ENCODE assay signal across 23 mouse cellular contexts in genomic region chr5:29469501-29469900, GRCm38 (mm10). TPM values are rescaled to one million over a fixed set of nuclear protein-coding genes. Genes with fewer than 3 reads are reported as not detected.
"Had no signal": no experiment of that assay in that cellular context is flagged by ENCODE, and none has a peak within 500 bp of the region (broad histone marks: within the 10 kb centered on the region; RNA-seq: fewer than 3 reads in every experiment).

No protein-coding gene starts in this region.

- H3K4me1 ChIP-seq: lung, embryonic 15.5 days had no signal

- H3K4me2 ChIP-seq: lung, embryonic 15.5 days; midbrain, embryonic 12.5 days; neural tube, embryonic 12.5 days; stomach, embryonic 15.5 days had no signal

- H3K4me3 ChIP-seq: lung, embryonic 15.5 days; megakaryocyte, embryonic 14.5 days; midbrain, embryonic 12.5 days; neural tube, embryonic 12.5 days; stomach, embryonic 15.5 days had no signal

- H3K36me3 ChIP-seq: lung, embryonic 15.5 days; midbrain, embryonic 12.5 days; neural tube, embryonic 12.5 days; stomach, embryonic 15.5 days had no signal

- H3K9ac ChIP-seq: liver, postnatal 0 days; lung, embryonic 15.5 days; midbrain, embryonic 12.5 days; neural tube, embryonic 12.5 days; stomach, embryonic 15.5 days had no signal

- H3K27ac ChIP-seq: lung, embryonic 15.5 days; macrophage; midbrain, embryonic 12.5 days; neural tube, embryonic 12.5 days; stomach, embryonic 15.5 days; stomach, postnatal 0 days had no signal

- H3K9me3 ChIP-seq: lung, embryonic 15.5 days; megakaryocyte, embryonic 14.5 days; midbrain, embryonic 12.5 days; neural tube, embryonic 12.5 days; stomach, embryonic 15.5 days had no signal

- DNase-seq: liver, postnatal 0 days; lung, adult 2 months; lung, postnatal 14 days; lung, postnatal 36 days; midbrain, embryonic 14.5 days; right cerebral cortex, postnatal 14 days; thymus, adult 2 months; thymus, postnatal 25 days; thymus, postnatal 4 days had no signal

- ATAC-seq: liver, postnatal 0 days; lung, postnatal 0 days; midbrain, embryonic 16.5 days had no signal

RNA-seq across cellular contexts. Expression of gene Mnx1, which starts 8.8 kb away (rescaled TPM):
- total RNA-seq: megakaryocyte progenitor cell, adult 5-6 weeks; monocyte, adult 5-6 weeks; neutrophil, adult 5-6 weeks had no signal
- polyA plus RNA-seq: liver, postnatal 0 days; lung, adult 2 months; lung, embryonic 15.5 days; lung, postnatal 0 days; macrophage; midbrain, embryonic 12.5 days; midbrain, embryonic 14.5 days; midbrain, embryonic 16.5 days; spleen, adult 2 months; urinary bladder, adult 2 months had no signal
